Mouse (Mus musculus): ENCODE results near the gene Nlgn3. TPM values are rescaled to one million over a fixed set of nuclear protein-coding genes. Genes with fewer than 3 reads are reported as not detected.
"Not testable (repeated sequence)": the region's sequence is repeated elsewhere in the genome, so short reads cannot be mapped to it uniquely, and the experiment has no call there.

The Nlgn3 gene
- polyA plus RNA-seq, 1 experiment from 2014 or later: 33.8 TPM

DNA sequence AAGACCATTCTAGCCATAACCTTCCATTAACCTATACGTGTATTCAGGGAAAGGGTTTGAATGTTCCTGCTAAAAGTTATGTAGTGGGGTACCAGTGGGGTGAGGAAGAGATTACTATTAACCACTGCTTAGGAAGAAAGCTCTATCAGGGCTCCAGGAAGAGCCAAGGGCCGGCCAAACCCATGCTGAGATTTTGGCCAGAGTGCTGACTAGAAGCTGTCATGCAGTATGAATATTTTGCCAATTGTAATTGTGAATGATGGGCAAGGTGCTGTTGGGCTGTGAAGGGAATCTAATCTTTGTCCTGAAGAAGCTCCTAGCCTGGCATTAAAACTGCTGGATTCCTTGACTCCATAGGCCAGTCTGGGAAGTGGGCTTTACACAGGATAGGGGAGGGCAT, 5.7 kb downstream of the Nlgn3 start:
- Histone ChIP-seq H3K9me3 (replicated peaks) (no peaks in the 10 kb centered on the region), H3K27ac (no peak overlapping the region), H3K9ac (no peak overlapping the region), H3K4me2 (no peak overlapping the region), H3K4me3 (no peak overlapping the region), H3K4me1 (peaks cover 35% of the 10 kb centered on the region), H3K27me3 (no peaks in the 10 kb centered on the region), H3K36me3 (ENCODE audit: poor library complexity, severe bottlenecking) (peaks cover 14% of the 10 kb centered on the region; the same call in 1 of the 2 replicates)
- 40% methylated on average over 2 of the region's 2 CpGs for WGBS
- no peak for ATAC-seq

- H3K36me3 ChIP-seq (ENCODE audit: poor library complexity, severe bottlenecking): peaks cover 38% of the 10 kb centered on the region
- no peak for ATAC-seq
- no peak overlapping the region for H3K4me2 ChIP-seq
- WGBS: 86% methylated on average over 5 of the region's 5 CpGs
- no peak overlapping the region for H3K27ac ChIP-seq
- peaks cover 7% of the 10 kb centered on the region; the same call in 1 of the 2 replicates for H3K4me1 ChIP-seq
- H3K4me3 ChIP-seq: no peak overlapping the region
- no peak overlapping the region for H3K9ac ChIP-seq
- H3K27me3 ChIP-seq: no peaks in the 10 kb centered on the region
- H3K9me3 ChIP-seq (replicated peaks): no peaks in the 10 kb centered on the region
Measured at GRCm38 (mm10) chrX:101309299-101309698, 10.3 kb downstream of the Nlgn3 start.

GRCm38 (mm10) chrX:101313625-101314359, 14.8 kb downstream of the Nlgn3 start:
- Histone ChIP-seq H3K27ac (no peak overlapping the region; the same call in 1 of the 2 replicates), H3K4me3 (no peak overlapping the region), H3K27me3 (no peaks in the 10 kb centered on the region), H3K4me2 (no peak overlapping the region), H3K4me1 (0 out of 2 replicates have a peak, but pooled peaks cover 5% of the 10 kb centered on the region), H3K9ac (no peak overlapping the region), H3K36me3 (ENCODE audit: poor library complexity, severe bottlenecking) (peaks cover 42% of the 10 kb centered on the region), H3K9me3 (replicated peaks) (no peaks in the 10 kb centered on the region)
- peak; percentile 81 for ATAC-seq
- WGBS: 20% methylated on average over 6 of the region's 6 CpGs

GRCm38 (mm10) chrX:101319775-101320174, 20.8 kb downstream of the Nlgn3 start:
- Histone ChIP-seq H3K4me2 (no peak overlapping the region), H3K9ac (no peak overlapping the region), H3K9me3 (replicated peaks) (no peaks in the 10 kb centered on the region), H3K27ac (no peak overlapping the region), H3K27me3 (no peaks in the 10 kb centered on the region), H3K36me3 (ENCODE audit: poor library complexity, severe bottlenecking) (peaks cover 44% of the 10 kb centered on the region), H3K4me3 (no peak overlapping the region), H3K4me1 (no peaks in the 10 kb centered on the region)
- ATAC-seq: no peak
- 90% methylated on average over 12 of the region's 12 CpGs for WGBS

GRCm38 (mm10) chrX:101325989-101326899, 27.3 kb downstream of the Nlgn3 start:
- no peak overlapping the region for H3K9ac ChIP-seq
- 56% methylated on average over 8 of the region's 8 CpGs for WGBS
- ATAC-seq: no peak

GRCm38 (mm10) chrX:101329372-101330028, 30.5 kb downstream of the Nlgn3 start:
- H3K27me3 ChIP-seq: no peaks in the 10 kb centered on the region
- H3K4me3 ChIP-seq: no peak overlapping the region
- peaks cover 4% of the 10 kb centered on the region for H3K4me1 ChIP-seq
- H3K27ac ChIP-seq: no peak overlapping the region; the same call in 1 of the 2 replicates
- no peak overlapping the region for H3K9ac ChIP-seq
- H3K36me3 ChIP-seq (ENCODE audit: poor library complexity, severe bottlenecking): no peaks in the 10 kb centered on the region
- WGBS: 21% methylated on average over 7 of the region's 10 CpGs
- ATAC-seq: no peak
- H3K4me2 ChIP-seq: peak overlapping the region; percentile 25; the same call in 1 of the 2 replicates
- H3K9me3 ChIP-seq (replicated peaks): no peaks in the 10 kb centered on the region

More at GRCm38 (mm10) chrX:101325989-101326899, 27.3 kb downstream of the Nlgn3 start:
- H3K9me3 ChIP-seq (replicated peaks): no peaks in the 10 kb centered on the region
- H3K27ac ChIP-seq: no peak overlapping the region
- H3K4me3 ChIP-seq: no peak overlapping the region
- no peaks in the 10 kb centered on the region for H3K4me1 ChIP-seq
- peaks cover 9% of the 10 kb centered on the region; the same call in 1 of the 2 replicates for H3K36me3 ChIP-seq (ENCODE audit: poor library complexity, severe bottlenecking)
- H3K4me2 ChIP-seq: no peak overlapping the region
- no peaks in the 10 kb centered on the region for H3K27me3 ChIP-seq

GRCm38 (mm10) chrX:101332031-101332374, 33.0 kb downstream of the Nlgn3 start:
- H3K4me2 ChIP-seq: peak overlapping the region; percentile 51
- WGBS: 45% methylated on average over 9 of the region's 9 CpGs
- H3K4me3 ChIP-seq: peak overlapping the region; percentile 33
- H3K4me1 ChIP-seq: peaks cover 4% of the 10 kb centered on the region
- ATAC-seq: peak; percentile 44
- H3K9me3 ChIP-seq (replicated peaks): no peaks in the 10 kb centered on the region
- no peaks in the 10 kb centered on the region for H3K27me3 ChIP-seq
- peak overlapping the region; percentile 46; the same call in 1 of the 2 replicates for H3K9ac ChIP-seq
- H3K27ac ChIP-seq: peak overlapping the region; percentile 88
- no peaks in the 10 kb centered on the region for H3K36me3 ChIP-seq (ENCODE audit: poor library complexity, severe bottlenecking)

DNA sequence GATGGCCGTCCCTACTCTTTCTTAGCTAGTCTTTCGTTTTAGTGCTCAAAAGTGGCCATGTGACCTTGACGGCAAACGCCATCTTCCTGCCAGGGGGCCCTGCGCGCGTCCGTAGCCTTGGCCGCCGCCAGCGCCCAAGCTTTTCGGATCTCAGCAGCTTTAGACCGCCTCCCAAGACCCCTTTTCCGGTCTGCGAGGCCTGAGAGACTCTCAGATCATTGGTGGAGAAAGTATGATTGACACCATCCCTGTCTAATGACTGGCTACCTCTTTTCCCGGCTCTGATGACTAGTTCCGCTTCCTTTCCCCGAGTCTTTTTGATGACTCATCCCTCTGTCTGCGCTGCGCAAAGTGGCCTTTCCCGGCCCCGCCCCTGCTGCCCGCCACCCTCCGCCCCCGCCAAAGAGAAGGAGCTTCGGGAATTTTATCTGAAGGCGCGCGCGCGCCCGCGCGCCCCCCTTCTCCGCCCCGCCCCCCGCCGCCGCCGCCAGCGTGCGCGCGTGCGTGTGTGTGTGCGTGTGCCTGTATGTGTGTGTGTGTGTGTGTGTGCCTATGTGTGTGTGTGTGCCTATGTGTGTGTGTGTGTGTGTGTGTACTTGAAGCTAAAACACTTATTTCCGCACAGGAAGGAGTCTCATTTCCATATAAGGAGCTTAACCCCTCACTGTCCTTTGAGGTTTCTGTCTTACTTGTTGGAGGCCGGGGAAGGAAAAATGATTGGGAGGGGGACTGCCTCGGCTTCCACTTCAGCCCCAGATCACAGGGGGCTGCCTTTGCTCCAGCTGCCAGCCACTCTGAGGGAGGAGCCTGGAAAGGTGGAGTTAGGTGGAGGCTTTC, 33.6 kb downstream of the Nlgn3 start:
- peak overlapping the region; percentile 37 for H3K4me3 ChIP-seq
- H3K9ac ChIP-seq: peak overlapping the region; percentile 60
- no peaks in the 10 kb centered on the region for H3K36me3 ChIP-seq (ENCODE audit: poor library complexity, severe bottlenecking)
- no peaks in the 10 kb centered on the region for H3K27me3 ChIP-seq
- peak; percentile 97 for ATAC-seq
- H3K9me3 ChIP-seq (replicated peaks): no peaks in the 10 kb centered on the region
- H3K4me2 ChIP-seq: peak overlapping the region; percentile 56
- peaks cover 4% of the 10 kb centered on the region for H3K4me1 ChIP-seq
- 13% methylated on average over 32 of the region's 49 CpGs for WGBS
- H3K27ac ChIP-seq: peak overlapping the region; percentile 88

DNA sequence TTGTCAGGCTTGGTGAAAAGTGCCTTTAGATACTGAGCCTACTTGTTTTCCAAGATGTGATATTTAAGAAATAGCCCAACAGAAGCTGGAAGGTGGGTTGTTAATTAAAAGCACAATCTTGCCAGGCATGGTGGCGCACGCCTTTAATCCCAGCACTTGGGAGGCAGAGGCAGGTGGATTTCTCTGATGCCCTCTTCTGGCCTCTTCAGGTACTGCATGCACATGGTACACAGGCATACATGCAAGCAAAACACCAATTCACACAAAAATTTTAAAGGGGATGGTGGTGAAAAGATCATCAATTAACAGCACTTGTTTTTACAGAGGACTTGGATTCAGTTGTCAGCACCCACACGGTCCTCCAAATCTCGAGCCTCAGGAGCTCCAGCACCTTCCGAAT, 35.6 kb downstream of the Nlgn3 start:
- no peak overlapping the region for H3K4me3 ChIP-seq
- ATAC-seq: no peak
- H3K4me1 ChIP-seq: peaks cover 4% of the 10 kb centered on the region
- H3K36me3 ChIP-seq (ENCODE audit: poor library complexity, severe bottlenecking): no peaks in the 10 kb centered on the region
- H3K9me3 ChIP-seq (replicated peaks): no peaks in the 10 kb centered on the region
- no peaks in the 10 kb centered on the region for H3K27me3 ChIP-seq
- 98% methylated on average over 5 of the region's 5 CpGs for WGBS
- H3K27ac ChIP-seq: no peak overlapping the region
- H3K4me2 ChIP-seq: no peak overlapping the region
- no peak overlapping the region for H3K9ac ChIP-seq

- H3K9ac ChIP-seq: no peak overlapping the region
- no peaks in the 10 kb centered on the region for H3K9me3 ChIP-seq (replicated peaks)
- H3K4me3 ChIP-seq: no peak overlapping the region
- no peaks in the 10 kb centered on the region for H3K4me1 ChIP-seq
- no peaks in the 10 kb centered on the region for H3K36me3 ChIP-seq (ENCODE audit: poor library complexity, severe bottlenecking)
- ATAC-seq: no peak
- no peak overlapping the region for H3K4me2 ChIP-seq
- WGBS: 48% methylated on average over 4 of the region's 4 CpGs
- H3K27ac ChIP-seq: no peak overlapping the region
- no peaks in the 10 kb centered on the region for H3K27me3 ChIP-seq
Measured at GRCm38 (mm10) chrX:101338666-101339065, 39.7 kb downstream of the Nlgn3 start.

GRCm38 (mm10) chrX:101342837-101343236, 43.9 kb downstream of the Nlgn3 start:
- not testable (repeated sequence) for H3K27ac ChIP-seq; H3K27me3 ChIP-seq; H3K9ac ChIP-seq; H3K9me3 ChIP-seq (replicated peaks); H3K4me1 ChIP-seq; H3K36me3 ChIP-seq (ENCODE audit: poor library complexity, severe bottlenecking); H3K4me3 ChIP-seq; H3K4me2 ChIP-seq; ATAC-seq
- WGBS: 57% methylated on average over 2 of the region's 2 CpGs
